ENCODE assay signal across 14 mouse cellular contexts in genomic region chr1:162324412-162324811, GRCm38 (mm10).
DNase-seq lines count a peak whose midpoint lies in the region; ATAC-seq and TF ChIP-seq lines count a peak whose summit lies in the region.
"Had no signal": no experiment of that assay in that cellular context is flagged by ENCODE, and none has a peak within 500 bp of the region (broad histone marks: within the 10 kb centered on the region; RNA-seq: fewer than 3 reads in every experiment).

No protein-coding gene starts in this region.

- H3K4me2 ChIP-seq in forebrain, embryonic 11.5 days (ENCODE audit: low read depth, low read length, severe bottlenecking), result 0 out of 2 replicates have a peak overlapping the region, but pooled peaks have one; percentile 2
- H3K4me2 ChIP-seq in limb, embryonic 14.5 days (replicated peaks; ENCODE audit: low read depth, low read length, severe bottlenecking), result no peak overlapping the region
- H3K4me2 ChIP-seq: heart, embryonic 11.5 days; hindbrain, embryonic 15.5 days had no signal

- no peak overlapping the region for H3K27ac ChIP-seq in forebrain, embryonic 11.5 days (ENCODE audit: low read depth, low read length)
- H3K27ac ChIP-seq in limb, embryonic 14.5 days (replicated peaks; ENCODE audit: low read depth, low read length), result no peak overlapping the region
- H3K27ac ChIP-seq: hindbrain, embryonic 15.5 days; macrophage had no signal

- 3% methylated on average over 4 of the region's 4 CpGs for WGBS in forebrain, embryonic 11.5 days
- WGBS in limb, embryonic 14.5 days, result 16% methylated on average over 4 of the region's 4 CpGs

- peak; percentile 83 for DNase-seq in heart, adult 11 months
- no peak for DNase-seq in heart, adult 18-20 months
- peak; percentile 80 for DNase-seq in brain, embryonic 14.5 days (ENCODE audit: low read depth)
- no peak for DNase-seq in forebrain, embryonic 11.5 days (ENCODE audit: low spot score)
- peak; percentile 45 for DNase-seq in limb, embryonic 14.5 days (ENCODE audit: low spot score)
- DNase-seq in urinary bladder, postnatal 14 days (ENCODE audit: low spot score), result no peak
- no peak for DNase-seq in thymus, postnatal 0 days (ENCODE audit: low spot score)
- DNase-seq: adrenal gland, adult 8-10 months; lung, adult 18-20 months had no signal

- H3K4me3 ChIP-seq in forebrain, embryonic 11.5 days (ENCODE audit: low read depth, low read length), result no peak overlapping the region
- no peak overlapping the region for H3K4me3 ChIP-seq in limb, embryonic 14.5 days (replicated peaks; ENCODE audit: low read length)
- H3K4me3 ChIP-seq: hindbrain, embryonic 15.5 days; myocyte had no signal

- H3K9ac ChIP-seq in forebrain, embryonic 11.5 days (ENCODE audit: low read length), result no peak overlapping the region
- H3K9ac ChIP-seq in limb, embryonic 14.5 days (ENCODE audit: low read depth, low read length, severe bottlenecking), result no peak overlapping the region
- H3K9ac ChIP-seq: hindbrain, embryonic 15.5 days had no signal

- H3K4me1 ChIP-seq in forebrain, embryonic 11.5 days (replicated peaks; ENCODE audit: control insufficient read depth, insufficient read depth, low read length), result peaks cover 5% of the 10 kb centered on the region; the same call in 1 of the 2 replicates
- peaks cover 36% of the 10 kb centered on the region for H3K4me1 ChIP-seq in limb, embryonic 14.5 days (ENCODE audit: control insufficient read depth, insufficient read depth, low read length)
- H3K4me1 ChIP-seq: hindbrain, embryonic 15.5 days had no signal

- TF ChIP-seq POLR2A in brain, embryonic 14.5 days (IDR thresholded peaks at IDR 0.05; ENCODE audit: borderline replicate concordance, extremely low read depth, insufficient read depth, insufficient read length, poor library complexity, severe bottlenecking), result no peak
- no peak for TF ChIP-seq POLR2A in limb, embryonic 14.5 days (IDR thresholded peaks at IDR 0.05; ENCODE audit: borderline replicate concordance, extremely low read depth, insufficient read depth, insufficient read length)

- H3K36me3 ChIP-seq in forebrain, embryonic 11.5 days (ENCODE audit: control insufficient read depth, insufficient read depth, low read length), result no peaks in the 10 kb centered on the region
- H3K36me3 ChIP-seq in limb, embryonic 14.5 days (ENCODE audit: control insufficient read depth, insufficient read depth, low read length), result no peaks in the 10 kb centered on the region

- no peaks in the 10 kb centered on the region for H3K9me3 ChIP-seq in forebrain, embryonic 11.5 days (ENCODE audit: control insufficient read depth, low read length)
- no peaks in the 10 kb centered on the region for H3K9me3 ChIP-seq in limb, embryonic 14.5 days (ENCODE audit: control insufficient read depth, low read length)
- H3K9me3 ChIP-seq: hindbrain, embryonic 15.5 days had no signal

- TF ChIP-seq CTCF in brain, embryonic 14.5 days (IDR thresholded peaks at IDR 0.05; ENCODE audit: borderline replicate concordance, extremely low read depth, insufficient read depth, insufficient read length), result no peak

- no peaks in the 10 kb centered on the region for H3K27me3 ChIP-seq in forebrain, embryonic 11.5 days (ENCODE audit: control insufficient read depth, insufficient read depth, low read length)
- no peaks in the 10 kb centered on the region for H3K27me3 ChIP-seq in limb, embryonic 14.5 days (ENCODE audit: control insufficient read depth, insufficient read depth, low read length)
- H3K27me3 ChIP-seq: hindbrain, embryonic 15.5 days had no signal

- ATAC-seq in forebrain, embryonic 11.5 days (replicated peaks; ENCODE audit: low FRiP score), result peak; percentile 71
- no peak for ATAC-seq in limb, embryonic 14.5 days (ENCODE audit: low FRiP score, low read depth)
- no peak for ATAC-seq in granulocyte monocyte progenitor cell, adult 5-6 weeks (replicated peaks; ENCODE audit: poor library complexity, severe bottlenecking)

Comparison
In these comparisons a context has a peak if more than half of its experiments do, and no peak if none do; other contexts are left out.
1. DNase-seq: peak in heart, adult 11 months (single experiment), brain, embryonic 14.5 days (single experiment) and limb, embryonic 14.5 days (single experiment); none in heart, adult 18-20 months (0 of 2), forebrain, embryonic 11.5 days (single experiment), urinary bladder, postnatal 14 days (single experiment) and thymus, postnatal 0 days (single experiment).